Mouse (Mus musculus): ENCODE measurements around the gene Plxnb2. TPM values are rescaled to one million over a fixed set of nuclear protein-coding genes. Genes with fewer than 3 reads are reported as not detected.

Gene Plxnb2
- total RNA-seq, 2 experiments from 2014 or later = 167 to 207 TPM

DNA sequence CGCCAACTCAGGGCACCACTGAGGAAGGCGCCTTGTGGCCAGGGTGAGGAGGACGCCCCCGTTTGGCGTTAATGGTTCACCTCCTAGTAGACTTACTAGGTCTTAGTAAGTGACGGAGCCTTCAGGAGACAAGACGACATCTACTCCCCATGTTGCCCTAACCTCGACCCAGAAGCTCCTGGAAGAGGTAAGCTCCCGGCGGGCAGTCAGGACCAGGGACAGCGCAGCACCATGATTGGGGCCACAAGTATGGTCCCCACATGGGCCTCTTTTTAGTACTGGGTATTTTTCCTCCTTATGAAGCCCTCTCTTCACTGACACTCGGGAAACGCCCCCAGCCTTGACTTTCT, 30.6 kb downstream of the Plxnb2 start:
- no peak for DNase-seq (ENCODE audit: low spot score in 2 of 2)

DNA sequence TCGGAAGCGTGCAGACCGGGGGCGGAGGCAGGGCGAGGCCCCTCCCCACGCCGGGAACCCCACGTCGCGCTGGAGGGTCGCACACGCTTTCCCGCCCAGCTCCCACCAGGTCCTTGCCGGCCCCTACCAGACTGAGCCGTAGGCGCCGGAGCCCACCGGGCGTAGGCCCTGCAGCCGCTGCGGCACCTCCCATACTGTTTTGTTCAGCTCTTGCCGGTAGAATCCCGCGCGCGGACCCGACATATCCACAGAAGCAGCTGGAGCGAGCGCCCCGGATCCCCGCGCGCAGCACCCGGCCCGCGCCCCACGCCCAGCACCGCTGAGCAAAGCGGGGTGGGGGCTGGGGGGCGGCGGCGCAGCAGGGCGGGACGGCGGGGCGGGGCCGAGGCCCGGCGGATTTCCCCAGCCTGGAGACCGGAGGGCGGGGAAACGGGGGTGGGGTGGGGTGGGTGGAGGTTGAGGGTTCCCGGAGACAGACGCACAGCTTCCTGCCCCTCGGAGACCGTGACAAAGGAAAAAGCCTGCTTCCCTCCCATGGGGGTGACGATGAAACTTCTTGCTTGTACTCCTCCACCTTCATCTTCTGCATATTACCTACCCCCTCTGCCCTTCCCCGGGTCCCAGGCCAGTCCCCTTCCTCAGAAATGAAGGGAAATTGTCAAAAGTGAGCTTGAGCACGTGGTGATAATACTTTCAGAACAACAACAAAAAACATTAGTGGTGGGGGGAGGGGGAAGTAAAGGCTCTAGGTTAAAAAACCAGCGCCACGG, 31.1 kb downstream of the Plxnb2 start, which contains the start of gene Mapk11:
Gene Mapk11 (minus strand): TSS at position 358 of the 770 bp plus-strand sequence.
- DNase-seq (ENCODE audit: low spot score in 2 of 2) = no peak

- no peak for DNase-seq (ENCODE audit: low spot score in 2 of 2)
These were observed 31.9 kb downstream of the Plxnb2 start for GRCm38 (mm10) chr15:89148496-89149270.

DNA sequence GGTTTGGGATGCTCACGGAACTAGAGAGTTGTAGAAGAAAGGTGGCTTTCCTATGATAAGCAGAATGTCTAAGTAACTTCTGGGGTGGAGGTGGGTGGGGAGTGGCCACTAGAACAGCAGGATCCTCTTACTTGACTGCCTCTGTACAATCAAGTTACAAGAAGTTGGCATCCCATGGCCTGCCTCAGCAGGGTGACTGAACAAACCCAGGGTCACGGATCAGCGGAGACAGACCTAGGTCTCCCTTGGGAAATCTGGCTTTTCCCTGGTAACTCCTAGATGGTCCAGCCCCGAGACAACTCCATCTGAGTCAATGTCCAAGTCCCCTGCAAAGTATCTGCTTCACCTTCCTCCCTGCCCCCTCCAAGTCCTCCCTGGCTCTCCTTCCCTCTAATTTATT, 32.7 kb downstream of the Plxnb2 start:
- no peak for DNase-seq (ENCODE audit: low spot score in 2 of 2)

GRCm38 (mm10) chr15:89147456-89147855, 33.1 kb downstream of the Plxnb2 start:
- no peak for DNase-seq (ENCODE audit: low spot score in 2 of 2)

GRCm38 (mm10) chr15:89147024-89147423, 33.6 kb downstream of the Plxnb2 start:
- DNase-seq (ENCODE audit: low spot score in 2 of 2) = no peak

- DNase-seq (ENCODE audit: low spot score in 2 of 2) = no peak
These were observed 34.1 kb downstream of the Plxnb2 start for GRCm38 (mm10) chr15:89146537-89146936.

- DNase-seq (ENCODE audit: low spot score in 2 of 2) = no peak
These were observed 34.7 kb downstream of the Plxnb2 start for GRCm38 (mm10) chr15:89145813-89146350.

DNA sequence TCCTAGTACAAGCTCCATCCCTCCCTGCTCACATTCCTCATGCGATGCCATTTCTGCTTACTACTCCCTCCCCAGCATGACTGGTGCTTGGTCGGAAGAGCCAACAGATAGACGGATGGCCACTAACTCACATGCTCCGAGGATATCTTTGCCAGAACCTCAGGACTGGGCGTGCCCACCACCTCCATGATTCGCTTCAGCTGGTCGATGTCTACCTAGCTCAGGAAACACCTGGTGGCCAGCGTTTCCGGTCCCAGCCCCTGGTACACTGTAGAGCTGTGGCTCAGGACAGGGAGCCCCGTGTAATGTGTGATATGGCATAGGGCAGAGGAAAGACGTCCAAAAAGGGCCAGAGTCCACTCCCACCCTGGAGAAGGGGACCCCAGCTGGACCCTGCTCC, 35.6 kb downstream of the Plxnb2 start:
- no peak for DNase-seq (ENCODE audit: low spot score in 2 of 2)

- no peak for DNase-seq (ENCODE audit: low spot score in 2 of 2)
These were observed 37.5 kb downstream of the Plxnb2 start for GRCm38 (mm10) chr15:89143134-89143533.

DNA sequence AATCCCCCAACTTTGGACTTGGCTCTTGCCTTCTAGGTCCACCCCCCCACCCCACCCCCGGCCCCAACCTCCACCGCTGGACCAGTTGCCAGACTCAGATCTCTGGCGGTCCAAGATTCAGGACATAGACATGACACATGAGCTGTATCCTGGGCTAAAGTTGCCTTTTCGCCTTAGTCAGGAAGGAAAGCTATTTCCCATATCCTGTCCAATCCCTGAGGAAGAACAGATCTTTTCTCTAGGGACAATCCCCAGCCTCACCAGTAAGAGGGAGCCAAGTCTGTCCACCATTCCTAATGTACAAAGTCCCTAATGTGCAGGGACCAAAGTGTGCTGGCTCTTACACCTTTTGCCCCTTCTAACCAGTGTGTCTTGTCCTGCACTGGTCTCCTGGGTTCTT, 38.7 kb downstream of the Plxnb2 start:
- no peak for DNase-seq (ENCODE audit: low spot score in 2 of 2)

DNA sequence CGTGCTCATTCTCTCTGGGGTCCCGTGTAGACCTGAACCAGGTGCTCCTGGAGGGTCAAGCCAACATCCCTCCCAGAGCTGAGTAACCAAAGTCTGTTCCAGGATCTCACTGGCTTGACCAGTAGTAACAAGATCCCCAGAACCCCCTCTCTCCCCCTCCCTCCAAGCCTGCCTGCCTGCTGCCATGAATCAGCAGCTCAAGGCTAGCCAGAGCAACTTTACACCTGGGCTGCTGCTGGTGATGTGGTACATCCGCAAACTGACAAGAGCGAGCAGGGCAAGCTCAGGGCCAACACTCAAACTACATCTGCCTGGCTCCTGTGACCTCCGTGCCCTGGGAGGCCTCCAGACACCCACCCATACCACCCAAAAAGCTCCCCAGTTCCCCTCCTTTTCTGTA, 39.1 kb downstream of the Plxnb2 start:
- DNase-seq (ENCODE audit: low spot score in 2 of 2) = no peak

GRCm38 (mm10) chr15:89140659-89141252, 39.8 kb downstream of the Plxnb2 start, which contains the start of gene Mapk12:
Gene Mapk12 (minus strand): TSS chr15:89140703.
- no peak for DNase-seq (ENCODE audit: low spot score in 2 of 2)

DNA sequence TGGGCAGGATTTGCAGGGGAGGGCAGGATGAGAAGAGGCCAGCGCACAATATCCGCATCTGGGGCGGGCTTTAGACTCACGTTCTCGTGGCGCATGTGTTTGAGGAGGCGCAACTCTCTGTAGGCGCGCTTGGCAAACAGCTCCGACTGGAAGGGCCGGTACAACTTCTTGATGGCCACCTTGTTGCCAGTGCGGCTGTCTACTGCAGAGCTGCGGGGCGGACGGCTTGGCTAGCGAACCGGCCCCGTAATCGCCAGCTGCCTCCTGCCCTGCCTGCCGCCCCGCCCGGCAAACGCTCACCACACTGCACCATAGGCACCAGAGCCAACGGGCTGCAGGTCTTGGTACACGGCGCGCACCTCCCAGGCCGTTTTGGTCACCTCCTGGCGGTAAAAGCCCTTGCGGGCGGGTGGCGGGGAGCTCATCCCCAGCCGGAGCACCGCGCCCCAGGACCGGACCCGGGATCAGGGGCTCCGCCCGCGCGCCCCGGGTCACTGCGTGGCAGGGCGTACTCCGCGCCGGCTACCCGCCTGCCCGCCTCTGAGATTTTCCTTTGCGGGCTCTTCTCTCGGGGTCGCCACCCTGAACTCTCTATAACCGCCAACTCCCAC, 40.4 kb downstream of the Plxnb2 start:
- DNase-seq (ENCODE audit: low spot score in 2 of 2) = no peak

- no peak for DNase-seq (ENCODE audit: low spot score in 2 of 2)
These were observed 42.1 kb downstream of the Plxnb2 start for GRCm38 (mm10) chr15:89138531-89138930.

GRCm38 (mm10) chr15:89138046-89138405, 42.6 kb downstream of the Plxnb2 start:
- no peak for DNase-seq (ENCODE audit: low spot score in 2 of 2)

- no peak for DNase-seq (ENCODE audit: low spot score in 2 of 2)
These were observed 43.1 kb downstream of the Plxnb2 start for GRCm38 (mm10) chr15:89137378-89138045.

- no peak for DNase-seq (ENCODE audit: low spot score in 2 of 2)
These were observed 44.0 kb downstream of the Plxnb2 start for GRCm38 (mm10) chr15:89136461-89137155.

DNA sequence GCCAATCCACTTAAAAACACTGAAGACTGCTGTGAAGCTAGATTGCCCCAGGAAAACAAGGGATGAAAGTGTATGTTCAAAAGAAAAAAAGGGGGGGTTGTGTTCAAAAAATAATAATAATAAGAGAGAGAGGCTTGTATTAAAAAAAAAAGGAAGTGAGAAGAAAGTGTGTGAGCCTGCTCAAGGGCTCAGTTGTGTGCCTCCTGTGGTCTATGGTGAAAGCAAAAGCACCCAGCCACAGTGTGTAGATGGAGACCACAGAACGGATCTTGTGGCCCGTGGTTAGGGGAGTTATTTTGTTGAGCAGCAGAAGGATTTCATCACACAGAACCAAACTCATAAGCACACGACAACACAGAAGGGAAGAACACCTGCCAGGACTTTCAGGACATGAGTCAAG, 49.3 kb downstream of the Plxnb2 start:
- no peak for DNase-seq (ENCODE audit: low spot score in 2 of 2)

DNA sequence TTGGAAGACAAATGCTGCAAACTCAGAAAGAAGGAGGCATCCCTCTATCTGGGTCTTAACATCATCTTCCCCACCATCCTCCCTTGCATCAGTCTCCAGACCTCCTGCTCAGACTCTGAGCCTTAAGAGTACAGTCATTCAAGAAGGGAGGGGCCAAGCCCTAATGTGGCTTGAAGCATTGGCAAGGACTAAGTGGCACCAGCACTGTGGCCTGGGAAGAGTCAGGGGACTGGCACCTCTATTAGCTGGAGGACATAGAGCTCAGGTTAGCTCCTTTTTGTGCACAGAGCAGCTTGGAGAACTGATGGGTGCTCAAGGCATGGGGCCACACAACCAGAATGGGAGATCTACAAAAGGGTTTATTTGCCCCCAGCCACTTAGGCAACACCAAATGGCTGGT, 50.3 kb downstream of the Plxnb2 start:
- no peak for DNase-seq (ENCODE audit: low spot score in 2 of 2)

Measured in adrenal gland, postnatal 4 days (tissue).